Mouse (Mus musculus): ENCODE measurements around the gene Cacna1d. TPM values are rescaled to one million over a fixed set of nuclear protein-coding genes. Genes with fewer than 3 reads are reported as not detected.

Cacna1d gene
- polyA plus RNA-seq, 1 experiment from 2014 or later: 1.2 TPM

DNA sequence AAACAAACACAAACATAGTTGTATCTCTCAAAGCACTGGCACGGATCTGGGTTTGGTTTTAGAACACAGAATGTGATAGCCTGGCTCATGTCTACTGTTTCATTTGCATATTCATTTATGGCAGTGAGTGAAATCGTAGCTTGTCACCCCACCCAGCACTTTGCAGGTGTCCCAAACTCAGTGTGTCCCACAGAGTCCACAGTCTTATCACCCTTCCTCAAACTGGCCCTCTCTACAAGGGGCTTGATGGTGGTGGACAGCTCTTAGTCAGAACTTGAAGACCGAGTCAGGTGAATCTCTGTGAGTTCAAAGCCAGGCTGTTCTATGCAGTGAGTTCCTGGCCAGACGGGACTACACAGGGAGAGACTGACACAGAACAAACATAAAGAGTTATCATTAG lies 234.8 kb downstream of the Cacna1d start:
- peaks cover 34% of the 10 kb centered on the region for H3K27me3 ChIP-seq (ENCODE audit: low read depth, poor library complexity, severe bottlenecking)
- H3K36me3 ChIP-seq: no peaks in the 10 kb centered on the region
- no peak for DNase-seq (ENCODE audit: low spot score)
- peaks cover 23% of the 10 kb centered on the region for H3K4me1 ChIP-seq
- H3K27ac ChIP-seq: no peak overlapping the region
- no peaks in the 10 kb centered on the region for H3K9me3 ChIP-seq (replicated peaks)
- 84% methylated on average over 4 of the region's 4 CpGs for WGBS
- H3K4me3 ChIP-seq: no peak overlapping the region

DNA sequence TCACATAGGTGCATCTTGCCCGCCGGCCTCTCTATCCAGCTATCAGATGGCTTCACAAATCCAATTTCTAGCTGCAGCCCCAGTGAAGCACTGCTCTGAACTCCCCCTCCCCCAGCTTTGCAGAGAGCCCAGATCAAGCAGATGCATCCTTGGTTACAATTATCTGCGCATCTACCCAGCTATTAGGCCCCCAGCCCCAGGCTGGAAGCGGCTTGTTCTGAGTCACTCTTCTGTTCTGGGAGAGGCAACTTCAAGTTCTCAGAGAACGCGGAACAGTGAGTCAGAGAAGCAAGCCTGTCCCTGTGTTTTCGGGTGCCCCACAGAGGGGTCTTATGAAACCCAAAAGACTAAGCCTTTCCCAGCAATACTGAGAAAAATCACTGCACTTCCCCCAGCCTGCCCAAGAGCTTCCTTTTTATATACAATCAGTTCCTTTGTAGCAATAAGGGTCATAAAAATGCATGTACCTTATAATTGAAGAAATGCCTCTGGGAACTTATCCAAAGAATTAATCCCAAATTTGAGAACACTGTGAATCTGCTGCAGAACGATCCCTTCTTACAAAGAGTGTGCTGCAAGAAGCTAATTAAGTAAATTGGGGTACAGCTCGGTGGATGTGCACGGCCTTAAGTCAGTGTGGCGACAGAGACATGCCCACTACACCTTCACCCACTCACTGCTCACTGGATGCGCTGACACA lies 235.4 kb downstream of the Cacna1d start:
- Histone ChIP-seq H3K9me3 (replicated peaks) (no peaks in the 10 kb centered on the region), H3K4me1 (peaks cover 19% of the 10 kb centered on the region), H3K36me3 (no peaks in the 10 kb centered on the region), H3K27me3 (ENCODE audit: low read depth, poor library complexity, severe bottlenecking) (peaks cover 34% of the 10 kb centered on the region), H3K4me3 (no peak overlapping the region), H3K27ac (no peak overlapping the region)
- DNase-seq (ENCODE audit: low spot score): no peak
- WGBS: 78% methylated on average over 12 of the region's 12 CpGs

DNA sequence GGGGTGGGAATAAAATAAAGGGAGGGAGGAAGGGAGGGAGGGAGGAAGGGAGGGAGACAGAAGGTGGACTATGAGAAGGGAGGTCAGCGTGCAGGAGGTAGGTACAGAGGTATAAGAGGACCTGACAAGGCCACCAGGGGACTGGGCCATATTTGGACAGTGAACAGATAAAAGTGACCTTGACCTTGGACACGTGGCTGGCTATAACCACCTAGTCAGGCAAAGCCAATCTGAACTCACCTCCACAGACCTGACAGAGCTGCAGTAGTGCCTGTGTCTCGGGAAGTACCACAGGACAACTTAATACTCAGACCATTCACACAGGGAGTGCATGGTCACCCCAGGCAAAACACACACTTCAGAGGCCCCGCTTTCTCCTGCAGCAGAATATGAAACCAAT lies 236.5 kb downstream of the Cacna1d start:
- 82% methylated on average over 4 of the region's 4 CpGs for whole genome bisulfite sequencing
- DNase-seq (ENCODE audit: low spot score): no peak
- H3K9me3 ChIP-seq (replicated peaks): no peaks in the 10 kb centered on the region
- H3K27me3 ChIP-seq (ENCODE audit: low read depth, poor library complexity, severe bottlenecking): peaks cover 27% of the 10 kb centered on the region
- peaks cover 19% of the 10 kb centered on the region for H3K4me1 ChIP-seq
- H3K36me3 ChIP-seq: no peaks in the 10 kb centered on the region
- no peak overlapping the region for H3K4me3 ChIP-seq
- no peak overlapping the region for H3K27ac ChIP-seq

DNA sequence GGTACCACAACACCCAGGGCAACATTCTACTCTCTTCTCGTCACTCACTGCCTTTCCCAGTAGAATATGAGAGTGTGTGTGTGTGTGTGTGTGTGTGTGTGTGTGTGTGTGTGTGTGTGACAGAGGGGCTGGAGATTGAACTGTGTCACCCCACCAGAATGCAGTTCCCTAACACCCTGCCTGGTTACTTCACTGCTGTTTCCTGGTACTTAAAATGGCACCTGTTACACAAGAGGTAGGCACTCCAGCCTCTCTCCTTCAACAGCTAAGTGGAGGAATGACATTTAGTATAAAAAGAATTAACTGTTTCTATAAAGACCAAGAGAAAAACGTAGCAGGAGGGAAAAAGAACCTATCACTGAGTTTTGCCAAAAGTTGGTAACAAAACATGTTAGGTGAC lies 238.4 kb downstream of the Cacna1d start:
- H3K27ac ChIP-seq: no peak overlapping the region
- no peaks in the 10 kb centered on the region for H3K9me3 ChIP-seq (replicated peaks)
- H3K4me1 ChIP-seq: peaks cover 14% of the 10 kb centered on the region
- peaks cover 15% of the 10 kb centered on the region; the same call in 1 of the 2 replicates for H3K27me3 ChIP-seq (ENCODE audit: low read depth, poor library complexity, severe bottlenecking)
- 72% methylated on average over 2 of the region's 2 CpGs for WGBS
- H3K36me3 ChIP-seq: no peaks in the 10 kb centered on the region
- H3K4me3 ChIP-seq: no peak overlapping the region
- DNase-seq (ENCODE audit: low spot score): no peak

DNA sequence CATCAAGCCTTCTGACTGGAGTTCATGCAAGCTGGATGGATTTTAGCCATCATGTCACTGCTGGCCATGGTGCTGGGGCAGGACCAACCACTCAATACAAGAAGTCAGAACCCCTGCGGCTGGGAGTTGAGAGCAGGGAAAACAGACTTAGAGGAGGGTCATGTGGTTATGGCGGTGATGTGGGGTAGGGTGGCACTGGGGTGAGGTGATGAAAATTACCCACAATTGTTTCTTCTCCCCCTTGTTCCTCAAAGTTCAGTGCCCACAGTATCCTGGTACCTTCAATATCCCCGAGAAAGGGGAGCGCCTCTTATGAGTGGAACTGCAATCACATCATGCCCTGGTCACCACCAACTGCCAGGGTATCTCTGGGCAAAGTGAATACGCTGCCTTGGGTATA lies 239.9 kb downstream of the Cacna1d start:
- 95% methylated on average over 5 of the region's 5 CpGs for WGBS
- H3K4me1 ChIP-seq: peaks cover 8% of the 10 kb centered on the region

DNA sequence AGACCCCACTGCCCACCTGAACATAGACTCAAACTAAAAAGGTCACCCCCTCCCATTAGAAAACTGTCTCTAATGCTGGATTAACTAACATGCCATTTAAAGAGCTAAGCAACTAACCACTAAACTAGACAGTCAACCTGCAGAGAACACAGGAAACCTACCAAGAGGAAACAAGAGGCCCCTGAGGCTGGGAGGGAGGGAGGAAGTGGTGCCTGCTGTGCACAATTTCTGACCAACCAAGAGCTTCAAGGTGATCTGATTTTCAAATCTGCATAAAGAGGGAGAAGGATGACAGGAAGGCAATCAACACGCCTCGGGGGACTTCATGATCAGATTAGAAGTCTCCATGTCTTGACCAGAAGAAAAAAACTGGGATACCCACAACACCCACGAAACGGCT lies 241.7 kb downstream of the Cacna1d start:
- Histone ChIP-seq H3K4me1 (peaks cover 5% of the 10 kb centered on the region; the same call in 1 of the 2 replicates), H3K4me3 (no peak overlapping the region), H3K9me3 (replicated peaks) (no peaks in the 10 kb centered on the region), H3K27ac (no peak overlapping the region), H3K27me3 (ENCODE audit: low read depth, poor library complexity, severe bottlenecking) (peaks cover 15% of the 10 kb centered on the region; the same call in 1 of the 2 replicates), H3K36me3 (no peaks in the 10 kb centered on the region)
- DNase-seq (ENCODE audit: low spot score): no peak
- WGBS: 83% methylated on average over 4 of the region's 4 CpGs

More for the DNA sequence above, 239.9 kb downstream of the Cacna1d start:
- no peaks in the 10 kb centered on the region for H3K36me3 ChIP-seq
- peaks cover 15% of the 10 kb centered on the region; the same call in 1 of the 2 replicates for H3K27me3 ChIP-seq (ENCODE audit: low read depth, poor library complexity, severe bottlenecking)
- DNase-seq (ENCODE audit: low spot score): no peak
- no peak overlapping the region for H3K4me3 ChIP-seq
- H3K9me3 ChIP-seq (replicated peaks): no peaks in the 10 kb centered on the region
- H3K27ac ChIP-seq: no peak overlapping the region

DNA sequence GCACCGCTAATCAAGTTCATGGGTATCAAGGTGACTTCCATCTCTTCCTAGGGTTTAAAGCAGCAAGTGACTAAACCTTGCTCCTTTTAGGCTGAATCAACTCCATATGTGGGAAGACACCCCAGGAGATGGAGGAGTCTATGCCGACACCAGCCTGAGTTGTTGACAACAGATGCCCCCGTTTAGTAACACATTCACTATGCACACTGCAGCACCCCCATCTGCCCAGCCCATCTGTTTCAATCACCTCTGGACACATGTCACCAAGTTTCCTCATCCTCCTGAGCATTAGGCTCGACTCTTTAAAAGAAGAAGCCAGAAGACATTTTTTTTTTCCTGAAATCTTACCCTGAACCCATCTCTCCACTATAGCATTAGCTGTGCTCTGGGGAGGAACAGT lies 242.4 kb downstream of the Cacna1d start:
- Histone ChIP-seq H3K4me1 (peaks cover 5% of the 10 kb centered on the region; the same call in 1 of the 2 replicates), H3K27me3 (ENCODE audit: low read depth, poor library complexity, severe bottlenecking) (peaks cover 10% of the 10 kb centered on the region; the same call in 1 of the 2 replicates), H3K9me3 (replicated peaks) (no peaks in the 10 kb centered on the region), H3K27ac (no peak overlapping the region), H3K4me3 (no peak overlapping the region), H3K36me3 (no peaks in the 10 kb centered on the region)
- 62% methylated on average over 4 of the region's 4 CpGs for WGBS
- DNase-seq (ENCODE audit: low spot score): no peak

DNA sequence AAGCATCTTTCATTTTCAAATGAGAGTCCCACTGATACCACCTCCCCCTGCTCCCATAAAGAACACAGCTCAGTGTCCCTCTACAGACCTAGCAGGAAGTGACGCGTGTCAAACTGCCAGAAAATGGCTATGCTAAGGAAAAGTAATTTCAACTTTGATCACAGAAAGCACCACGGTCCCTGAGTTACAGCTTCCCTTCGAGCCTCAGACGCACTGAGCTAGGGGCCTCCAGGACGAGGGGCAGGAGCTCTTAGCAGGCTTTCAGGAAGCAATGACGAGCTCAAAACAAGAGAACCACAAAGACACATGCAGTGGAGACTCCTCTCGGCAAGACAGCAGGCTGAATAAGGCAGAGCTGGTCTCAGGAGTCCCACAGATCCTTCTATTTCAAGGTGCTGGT lies 243.1 kb downstream of the Cacna1d start:
- WGBS: 78% methylated on average over 8 of the region's 8 CpGs
- Histone ChIP-seq H3K4me3 (no peak overlapping the region), H3K27me3 (ENCODE audit: low read depth, poor library complexity, severe bottlenecking) (peaks cover 5% of the 10 kb centered on the region; the same call in 1 of the 2 replicates), H3K36me3 (no peaks in the 10 kb centered on the region), H3K9me3 (replicated peaks) (no peaks in the 10 kb centered on the region), H3K27ac (no peak overlapping the region), H3K4me1 (peaks cover 5% of the 10 kb centered on the region; the same call in 1 of the 2 replicates)
- DNase-seq (ENCODE audit: low spot score): no peak

DNA sequence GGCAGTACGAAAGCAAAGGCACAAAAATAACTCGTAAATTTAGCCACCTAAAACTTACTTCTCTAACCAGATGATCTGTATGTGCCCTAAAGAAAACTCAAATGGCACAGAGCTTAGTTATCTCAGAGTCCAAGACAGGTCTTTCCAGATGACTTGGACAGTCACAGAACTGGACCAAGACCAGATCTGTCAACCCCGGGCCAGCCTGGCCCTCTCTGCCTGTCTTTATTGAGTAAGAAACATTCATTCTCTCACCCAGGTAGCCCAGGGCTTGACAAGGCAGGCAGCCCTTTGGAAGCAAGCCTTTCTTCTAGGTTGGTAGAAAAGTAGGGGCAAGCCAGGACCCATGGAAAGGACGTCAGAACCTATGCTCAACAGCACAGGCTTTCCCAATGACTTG lies 243.6 kb downstream of the Cacna1d start:
- Histone ChIP-seq H3K27me3 (ENCODE audit: low read depth, poor library complexity, severe bottlenecking) (peaks cover 2% of the 10 kb centered on the region; the same call in 1 of the 2 replicates), H3K27ac (no peak overlapping the region), H3K9me3 (replicated peaks) (no peaks in the 10 kb centered on the region), H3K4me1 (peaks cover 5% of the 10 kb centered on the region; the same call in 1 of the 2 replicates), H3K36me3 (no peaks in the 10 kb centered on the region), H3K4me3 (no peak overlapping the region)
- WGBS: 82% methylated on average over 4 of the region's 4 CpGs
- no peak for DNase-seq (ENCODE audit: low spot score)

DNA sequence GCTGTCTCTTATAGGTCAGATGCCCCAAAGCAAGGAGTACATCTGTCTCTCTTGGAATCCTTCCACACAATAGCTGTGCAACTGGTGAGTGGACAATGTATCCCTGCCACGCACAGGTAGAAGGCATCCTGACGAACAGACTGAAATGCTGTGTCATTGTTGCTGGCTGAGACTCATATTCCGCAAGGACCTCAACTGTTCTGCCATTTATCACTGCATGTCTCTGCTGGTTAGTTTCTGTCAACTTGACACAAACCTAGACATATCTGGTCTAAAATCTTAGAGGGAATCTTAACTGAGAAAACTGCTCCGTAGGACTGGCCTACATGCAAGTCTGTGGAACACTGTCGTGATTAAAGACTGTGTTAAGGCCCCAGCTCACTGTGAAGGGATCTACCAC lies 246.5 kb downstream of the Cacna1d start:
- WGBS: 87% methylated on average over 5 of the region's 5 CpGs
- Histone ChIP-seq H3K9me3 (replicated peaks) (no peaks in the 10 kb centered on the region), H3K27me3 (ENCODE audit: low read depth, poor library complexity, severe bottlenecking) (no peaks in the 10 kb centered on the region)

DNA sequence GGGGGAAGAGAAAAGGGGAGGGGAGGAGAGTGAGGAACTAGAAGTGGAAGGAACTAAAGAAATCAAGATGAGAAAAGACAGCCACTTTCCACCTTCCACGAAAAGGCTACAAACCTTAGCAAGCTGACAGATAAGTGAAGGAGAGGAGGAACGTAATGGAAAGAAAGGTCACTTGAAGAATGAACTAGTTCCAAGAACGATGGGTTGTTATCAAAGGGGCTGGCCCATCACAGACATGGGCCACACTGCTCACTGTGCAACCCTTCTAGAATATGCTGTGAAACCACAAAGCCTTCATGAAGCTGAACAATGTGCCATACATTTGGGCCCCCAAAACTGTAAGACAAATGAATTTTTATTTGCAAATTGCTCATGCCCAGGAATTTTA lies 248.4 kb downstream of the Cacna1d start:
- WGBS: 86% methylated on average over 3 of the region's 3 CpGs
- H3K27ac ChIP-seq: no peak overlapping the region
- no peaks in the 10 kb centered on the region for H3K36me3 ChIP-seq
- no peak for DNase-seq (ENCODE audit: low spot score)
- no peaks in the 10 kb centered on the region for H3K9me3 ChIP-seq (replicated peaks)
- no peak overlapping the region for H3K4me3 ChIP-seq
- no peaks in the 10 kb centered on the region for H3K27me3 ChIP-seq (ENCODE audit: low read depth, poor library complexity, severe bottlenecking)
- H3K4me1 ChIP-seq: no peaks in the 10 kb centered on the region

More for the DNA sequence above, 246.5 kb downstream of the Cacna1d start:
- no peak overlapping the region for H3K27ac ChIP-seq
- H3K4me1 ChIP-seq: peaks cover 5% of the 10 kb centered on the region; the same call in 1 of the 2 replicates
- DNase-seq (ENCODE audit: low spot score): no peak
- no peaks in the 10 kb centered on the region for H3K36me3 ChIP-seq
- no peak overlapping the region for H3K4me3 ChIP-seq

DNA sequence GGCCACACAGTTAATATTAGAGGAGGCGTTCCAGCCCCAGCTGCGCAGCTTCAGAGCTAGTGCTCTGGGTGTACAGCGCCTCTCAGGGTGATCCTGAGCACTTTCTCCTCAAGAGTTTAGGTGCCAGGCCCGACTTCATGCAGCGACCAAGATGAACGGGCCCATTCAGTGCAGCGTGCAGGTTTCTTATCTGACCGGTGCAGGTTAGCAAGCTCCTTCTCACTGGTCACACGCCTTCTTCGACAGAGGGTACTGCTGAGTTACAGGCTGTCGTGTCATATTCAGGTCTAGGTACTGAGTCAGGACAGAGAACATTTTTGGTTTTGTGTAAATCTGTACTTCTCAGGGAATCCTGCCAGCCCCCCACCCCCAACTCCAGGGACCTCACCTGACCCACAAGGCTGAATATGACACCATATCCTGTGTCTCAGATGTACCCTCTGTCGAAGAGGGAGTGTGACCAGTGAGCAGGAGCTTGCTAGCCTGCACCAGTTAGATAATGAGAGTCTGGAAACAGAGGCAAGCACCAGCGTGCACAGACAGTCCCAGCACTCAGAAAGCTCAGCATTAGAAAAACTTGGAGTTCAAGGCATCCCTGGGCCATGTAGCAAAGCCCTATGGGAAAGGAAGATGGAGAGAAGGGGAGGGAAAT lies 249.0 kb downstream of the Cacna1d start:
- WGBS: 86% methylated on average over 13 of the region's 13 CpGs
- H3K36me3 ChIP-seq: no peaks in the 10 kb centered on the region
- DNase-seq (ENCODE audit: low spot score): no peak
- no peak overlapping the region for H3K27ac ChIP-seq
- no peaks in the 10 kb centered on the region for H3K9me3 ChIP-seq (replicated peaks)
- H3K4me3 ChIP-seq: no peak overlapping the region
- H3K4me1 ChIP-seq: no peaks in the 10 kb centered on the region
- H3K27me3 ChIP-seq (ENCODE audit: low read depth, poor library complexity, severe bottlenecking): no peaks in the 10 kb centered on the region

DNA sequence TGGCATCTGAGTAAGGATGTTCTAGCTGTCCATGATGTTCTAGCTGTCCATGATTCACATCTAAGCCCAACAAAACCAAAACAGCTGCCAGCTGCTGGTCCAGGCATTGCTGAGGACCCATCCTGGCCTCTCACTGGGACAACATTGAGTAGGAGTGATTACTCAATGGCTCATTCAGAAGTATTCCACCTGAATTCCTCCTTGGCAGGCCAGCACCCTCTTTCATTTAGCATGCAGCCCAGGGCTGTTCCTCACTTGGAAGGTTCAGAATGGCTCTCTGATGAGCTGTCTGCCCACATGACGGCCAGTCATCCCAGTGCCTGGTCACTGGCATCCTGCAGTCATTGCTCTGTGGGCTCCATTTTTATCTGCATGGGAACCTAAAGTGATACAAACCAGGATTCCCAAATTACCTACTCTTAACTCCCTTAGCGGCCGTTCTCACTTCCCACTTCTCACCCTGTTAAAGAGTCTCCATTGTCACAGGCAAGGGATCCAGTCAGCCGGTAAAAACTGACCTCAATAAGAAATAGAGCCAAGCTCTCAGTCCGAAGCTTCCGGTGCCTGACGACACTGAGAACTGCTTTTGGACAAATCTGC lies 250.2 kb downstream of the Cacna1d start:
- WGBS: 84% methylated on average over 7 of the region's 7 CpGs
- H3K9me3 ChIP-seq (replicated peaks): no peaks in the 10 kb centered on the region

More for the DNA sequence above, 250.2 kb downstream of the Cacna1d start:
- H3K27ac ChIP-seq: no peak overlapping the region
- H3K36me3 ChIP-seq: no peaks in the 10 kb centered on the region
- H3K27me3 ChIP-seq (ENCODE audit: low read depth, poor library complexity, severe bottlenecking): no peaks in the 10 kb centered on the region
- no peaks in the 10 kb centered on the region for H3K4me1 ChIP-seq
- no peak for DNase-seq (ENCODE audit: low spot score)
- H3K4me3 ChIP-seq: no peak overlapping the region
